Mouse (Mus musculus) spleen, adult 18-20 months (tissue): ENCODE results near the gene Oser1.

Experiments
- DNase-seq, 2 experiments: peaks; one replicate each; pipeline ENCODE4 v3.0.0; 2022; ENCODE audit warnings: mixed read lengths in 2 of 2

Gene Oser1

GRCm38 (mm10) chr2:163398770-163399169, 25.7 kb downstream of the Oser1 start:
- DNase-seq = no peak

- no peak for DNase-seq
Observed at GRCm38 (mm10) chr2:163397905-163398304, 26.6 kb downstream of the Oser1 start, which contains the start of gene Jph2. Gene Jph2 (minus strand): TSS chr2:163397993.

- DNase-seq = no peak
Observed at GRCm38 (mm10) chr2:163397071-163397470, 27.4 kb downstream of the Oser1 start.

GRCm38 (mm10) chr2:163394977-163395376, 29.5 kb downstream of the Oser1 start:
- DNase-seq = no peak

- no peak for DNase-seq
Observed at GRCm38 (mm10) chr2:163393976-163394375, 30.5 kb downstream of the Oser1 start.

GRCm38 (mm10) chr2:163393241-163393640, 31.3 kb downstream of the Oser1 start:
- DNase-seq = no peak

- no peak for DNase-seq
Observed at GRCm38 (mm10) chr2:163392436-163392835, 32.1 kb downstream of the Oser1 start.

GRCm38 (mm10) chr2:163386423-163387190, 37.9 kb downstream of the Oser1 start:
- no peak for DNase-seq

GRCm38 (mm10) chr2:163385126-163385525, 39.4 kb downstream of the Oser1 start:
- DNase-seq = no peak

GRCm38 (mm10) chr2:163381246-163381645, 43.3 kb downstream of the Oser1 start:
- no peak for DNase-seq

- DNase-seq = no peak
Observed at GRCm38 (mm10) chr2:163379366-163379765, 45.1 kb downstream of the Oser1 start.

- DNase-seq = no peak
Observed at GRCm38 (mm10) chr2:163376082-163376481, 48.4 kb downstream of the Oser1 start.

GRCm38 (mm10) chr2:163375468-163375867, 49.0 kb downstream of the Oser1 start:
- DNase-seq = no peak

- no peak for DNase-seq
Observed at GRCm38 (mm10) chr2:163372627-163373026, 51.9 kb downstream of the Oser1 start.

GRCm38 (mm10) chr2:163370175-163370574, 54.3 kb downstream of the Oser1 start:
- no peak for DNase-seq

- no peak for DNase-seq
Observed at GRCm38 (mm10) chr2:163364785-163365541, 59.5 kb downstream of the Oser1 start.

- DNase-seq = no peak
Observed at GRCm38 (mm10) chr2:163362940-163363921, 61.3 kb downstream of the Oser1 start.

GRCm38 (mm10) chr2:163360858-163361623, 63.5 kb downstream of the Oser1 start:
- no peak for DNase-seq

- no peak for DNase-seq
Observed at GRCm38 (mm10) chr2:163359253-163359652, 65.2 kb downstream of the Oser1 start.

- no peak for DNase-seq
Observed at GRCm38 (mm10) chr2:163358662-163359061, 65.8 kb downstream of the Oser1 start.

- DNase-seq = no peak
Observed at GRCm38 (mm10) chr2:163356113-163356840, 68.2 kb downstream of the Oser1 start.
